Comparison of ENCODE assay signal across 8 mouse cellular contexts in the genomic region with DNA sequence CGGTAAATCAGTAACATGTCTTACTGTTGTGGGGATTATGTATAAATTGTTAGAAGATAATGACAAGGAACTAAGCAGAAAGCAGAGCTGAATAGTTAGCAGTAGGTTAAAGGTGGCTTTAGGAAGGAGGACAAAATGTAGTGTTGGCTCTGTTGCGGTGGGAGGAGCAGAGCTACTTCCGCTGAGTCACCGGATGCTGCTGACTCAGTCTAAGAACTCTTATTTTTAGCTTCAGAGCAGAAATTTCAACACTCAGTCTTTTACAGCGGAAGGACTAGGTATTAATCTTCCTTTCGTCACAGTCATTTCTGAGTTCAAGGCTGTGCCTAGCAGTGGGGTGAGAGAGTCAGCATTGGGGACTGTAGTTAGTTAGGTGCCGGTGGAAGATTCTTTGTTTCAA.
A peak's percentile ranks its signal among the peaks of the same experiment; 100 is the strongest.
DNase-seq lines count a peak whose midpoint lies in the region; ATAC-seq lines count a peak whose summit lies in the region.

No protein-coding gene starts in this region.

- peak; percentile 51 for DNase-seq in spleen, adult 12 weeks (ENCODE audit: low spot score)
- no peak for DNase-seq in spleen, adult 18-20 months
- DNase-seq in thymus, postnatal 4 days: peak; percentile 51
- no peak for DNase-seq in cerebellum, postnatal 10 days
- no peak for DNase-seq in urinary bladder, postnatal 10 days (ENCODE audit: low spot score)
- no peak for DNase-seq in ovary, postnatal 10 days (ENCODE audit: low spot score)

- peak; percentile 96 for ATAC-seq in granulocyte monocyte progenitor cell, adult 5-6 weeks (replicated peaks; ENCODE audit: poor library complexity, severe bottlenecking)
- ATAC-seq in megakaryocyte, adult 5-6 weeks (ENCODE audit: poor library complexity, severe bottlenecking): peak; percentile 97

Comparison
In these comparisons a context has a peak if more than half of its experiments do, and no peak if none do; other contexts are left out.
1. DNase-seq: peak in spleen, adult 12 weeks (single experiment) and thymus, postnatal 4 days (single experiment); none in spleen, adult 18-20 months (0 of 2), cerebellum, postnatal 10 days (0 of 2), urinary bladder, postnatal 10 days (single experiment) and ovary, postnatal 10 days (single experiment).